Mouse (Mus musculus): ENCODE results near the gene Hist1h2ak.

The Hist1h2ak gene

DNA sequence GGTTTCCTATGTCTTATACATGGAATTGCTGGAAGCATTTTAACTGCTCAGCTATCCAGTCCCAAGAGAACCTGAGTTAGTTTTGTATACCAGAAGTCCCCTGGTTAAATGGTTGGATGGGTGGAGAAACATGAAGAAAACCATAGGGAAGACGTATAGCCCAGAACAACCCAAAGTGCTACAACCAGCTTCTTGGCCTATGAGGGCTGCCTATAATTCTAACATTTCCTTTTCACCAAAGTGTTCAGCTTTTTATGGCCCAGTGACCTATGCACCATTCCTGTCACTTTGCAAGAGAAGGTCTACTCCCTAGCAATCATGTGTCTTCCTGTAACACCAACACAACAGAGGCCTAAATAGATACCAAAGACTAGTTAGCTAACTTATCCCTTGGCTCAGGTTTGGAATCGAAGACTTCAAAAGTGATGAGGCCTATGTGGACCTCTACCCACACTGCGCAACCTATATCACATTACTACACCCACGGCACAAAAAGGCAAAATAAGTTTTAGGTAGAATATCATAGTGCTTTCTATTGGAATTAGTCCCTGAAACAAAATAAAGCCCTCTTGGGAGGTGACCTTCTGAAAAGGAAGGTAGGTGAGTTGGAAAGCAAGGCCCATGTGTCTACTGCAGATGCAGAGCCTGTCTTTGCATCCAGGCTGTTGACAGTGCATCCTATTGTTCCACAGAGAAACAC, 35.1 kb downstream of the Hist1h2ak start:
- no peak for DNase-seq

DNA sequence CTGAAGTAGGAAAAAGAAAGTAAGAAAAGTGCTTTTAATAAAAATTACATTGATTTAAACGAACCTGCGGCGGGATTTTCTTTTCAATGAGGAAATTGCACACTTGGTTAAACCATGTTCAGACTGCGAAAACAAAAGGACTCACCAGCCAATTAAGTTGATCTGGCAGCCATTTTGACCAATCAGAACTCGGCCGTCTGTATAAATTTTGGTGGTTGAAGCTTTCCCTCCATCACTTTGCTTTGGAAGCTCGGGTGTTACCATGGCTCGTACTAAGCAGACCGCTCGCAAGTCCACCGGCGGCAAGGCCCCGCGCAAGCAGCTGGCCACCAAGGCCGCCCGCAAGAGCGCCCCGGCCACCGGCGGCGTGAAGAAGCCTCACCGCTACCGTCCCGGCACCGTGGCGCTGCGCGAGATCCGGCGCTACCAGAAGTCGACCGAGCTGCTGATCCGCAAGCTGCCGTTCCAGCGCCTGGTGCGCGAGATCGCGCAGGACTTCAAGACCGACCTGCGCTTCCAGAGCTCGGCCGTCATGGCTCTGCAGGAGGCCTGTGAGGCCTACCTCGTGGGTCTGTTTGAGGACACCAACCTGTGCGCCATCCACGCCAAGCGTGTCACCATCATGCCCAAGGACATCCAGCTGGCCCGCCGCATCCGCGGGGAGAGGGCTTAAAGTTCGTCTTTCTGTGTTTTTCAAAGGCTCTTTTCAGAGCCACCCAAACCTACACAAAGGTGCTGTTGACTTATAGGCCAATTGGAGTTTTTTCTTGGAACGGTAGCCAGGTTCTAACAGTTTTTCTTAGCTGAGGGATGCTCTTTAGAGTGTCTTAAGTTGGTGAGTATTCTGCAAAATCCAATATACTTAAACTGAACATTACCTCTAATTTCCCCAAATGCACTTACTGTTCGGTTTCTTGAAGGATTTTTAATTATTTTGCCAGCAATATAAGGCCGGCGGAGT, 36.0 kb downstream of the Hist1h2ak start, which contains the start of gene Hist1h3h:
Gene Hist1h3h (plus strand): TSS at position 263 of the 961 bp plus-strand sequence.
- peak; percentile 83 to 85 for DNase-seq

GRCm38 (mm10) chr13:21716540-21717391, 36.9 kb downstream of the Hist1h2ak start:
- DNase-seq = peak in 1 of 2 experiments; percentile 11

DNA sequence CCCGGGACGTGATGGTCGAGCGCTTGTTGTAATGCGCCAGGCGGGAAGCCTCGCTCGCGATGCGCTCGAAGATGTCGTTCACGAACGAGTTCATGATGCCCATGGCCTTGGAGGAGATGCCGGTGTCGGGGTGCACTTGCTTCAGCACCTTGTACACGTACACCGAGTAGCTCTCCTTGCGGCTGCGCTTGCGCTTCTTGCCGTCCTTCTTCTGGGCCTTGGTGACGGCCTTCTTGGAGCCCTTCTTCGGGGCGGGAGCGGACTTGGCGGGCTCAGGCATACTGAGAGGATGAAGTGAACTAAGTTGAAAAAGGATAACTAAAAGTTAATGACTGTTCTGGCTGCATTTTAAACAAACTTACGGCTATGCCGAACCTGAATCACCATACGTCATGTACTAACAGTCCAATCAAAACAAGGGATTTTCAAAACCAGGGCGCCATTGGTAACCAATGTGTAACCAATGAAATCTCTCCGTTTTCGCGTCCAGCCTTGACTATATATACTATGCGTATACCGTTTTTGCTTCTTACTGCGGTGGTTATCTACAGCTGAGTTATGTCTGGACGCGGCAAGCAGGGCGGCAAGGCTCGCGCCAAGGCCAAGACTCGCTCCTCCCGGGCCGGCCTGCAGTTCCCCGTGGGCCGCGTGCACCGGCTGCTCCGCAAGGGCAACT, 37.6 kb downstream of the Hist1h2ak start, which contains the start of the genes Hist1h2bl and Hist1h2ai:
Gene Hist1h2bl (minus strand): TSS at position 280 of the 676 bp plus-strand sequence.
Gene Hist1h2ai (plus strand): TSS at position 559 of the 676 bp plus-strand sequence.
- DNase-seq = peak; percentile 75 to 81

DNA sequence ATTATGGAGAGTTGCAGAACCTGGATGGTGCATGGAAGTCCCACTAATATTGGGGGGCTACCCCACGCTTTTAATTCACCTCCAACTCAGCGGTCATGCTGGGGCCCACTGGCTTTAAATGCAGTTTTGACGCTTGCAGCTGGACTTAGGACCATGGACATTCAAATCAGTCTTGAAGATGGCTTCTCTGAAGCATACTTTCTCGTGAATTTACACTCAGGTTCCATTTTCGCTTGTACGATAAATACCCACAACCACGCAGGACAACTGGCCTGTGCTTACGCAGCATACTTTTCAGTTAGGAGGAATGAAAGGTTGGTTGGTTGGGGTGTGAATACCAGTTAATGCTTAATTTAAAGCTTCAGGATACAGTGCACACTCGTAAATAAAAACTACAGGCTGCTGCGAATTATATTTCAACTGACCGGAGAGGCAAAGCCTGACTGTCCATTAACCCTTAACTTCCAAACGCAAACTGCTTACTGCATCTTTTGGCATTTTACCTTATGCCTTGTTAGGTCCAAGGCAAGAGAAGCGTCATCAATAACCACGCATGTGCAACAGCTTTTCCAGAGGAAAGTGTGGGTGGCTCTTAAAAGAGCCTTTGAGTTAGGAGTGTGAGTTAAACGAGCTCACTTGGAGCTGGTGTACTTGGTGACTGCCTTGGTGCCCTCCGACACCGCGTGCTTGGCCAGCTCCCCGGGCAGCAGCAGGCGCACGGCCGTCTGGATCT, 38.3 kb downstream of the Hist1h2ak start:
- no peak for DNase-seq

GRCm38 (mm10) chr13:21714725-21715124, 38.9 kb downstream of the Hist1h2ak start:
- DNase-seq = peak; percentile 53 to 60

- DNase-seq = no peak
These were observed 41.9 kb downstream of the Hist1h2ak start for GRCm38 (mm10) chr13:21711698-21712097.

GRCm38 (mm10) chr13:21710821-21711525, 42.7 kb downstream of the Hist1h2ak start:
- peak; percentile 81 for DNase-seq

GRCm38 (mm10) chr13:21710031-21710711, 43.5 kb downstream of the Hist1h2ak start:
- peak; percentile 88 to 92 for DNase-seq

GRCm38 (mm10) chr13:21706669-21707068, 47.0 kb downstream of the Hist1h2ak start:
- DNase-seq = no peak

Measured in thymus, postnatal 36 days (tissue).